Mouse (Mus musculus) heart, embryonic 11.5 days (tissue): ENCODE results near the gene Vkorc1. TPM values are rescaled to one million over a fixed set of nuclear protein-coding genes. Genes with fewer than 3 reads are reported as not detected.

Source experiments
- ATAC-seq: fragments of 200-750 bp; cut with Nextera tagmentation; replicated peaks from 2 replicates; pipeline ENCODE4 v1.8.0; 2017; ENCODE audit warnings: moderate library complexity; ENCODE audit not compliant: insufficient number of reproducible peaks, low FRiP score, low TSS enrichment
- H3K27ac ChIP-seq: fragments of 300-500 bp; sonication (generic); 2 replicates; pipeline ENCODE4 v1.5.1; 2014; ENCODE audit warnings: mild to moderate bottlenecking, low read depth, low read length
- H3K27me3 ChIP-seq: fragments of 300-500 bp; sonication (generic); 2 replicates; pipeline ENCODE4 v1.6.1; 2014; ENCODE audit warnings: mild to moderate bottlenecking, low read length, mixed read lengths; ENCODE audit not compliant: control insufficient read depth, insufficient read depth
- H3K36me3 ChIP-seq: fragments of 300-500 bp; sonication (generic); 2 replicates; pipeline ENCODE4 v1.6.1; 2014; ENCODE audit warnings: mild to moderate bottlenecking, low read length, moderate library complexity, mixed read lengths; ENCODE audit not compliant: control insufficient read depth, insufficient read depth
- H3K4me1 ChIP-seq: fragments of 300-500 bp; sonication (generic); 2 replicates; pipeline ENCODE4 v1.6.1; 2014; ENCODE audit warnings: low read length; ENCODE audit not compliant: control insufficient read depth, insufficient read depth
- H3K4me2 ChIP-seq: fragments of 300-500 bp; sonication (generic); 2 replicates; pipeline ENCODE4 v1.6.1; 2014; ENCODE audit warnings: mild to moderate bottlenecking, moderate library complexity
- H3K4me3 ChIP-seq: fragments of 300-500 bp; sonication (generic); 2 replicates; pipeline ENCODE4 v1.5.1; 2014; ENCODE audit warnings: low read depth, low read length
- H3K9ac ChIP-seq: fragments of 300-500 bp; sonication (generic); 2 replicates; pipeline ENCODE4 v1.6.1; 2014; ENCODE audit warnings: mild to moderate bottlenecking, low read depth, low read length, moderate library complexity
- H3K9me3 ChIP-seq: fragments of 300-500 bp; sonication (generic); replicated peaks from 2 replicates; pipeline ENCODE4 v1.6.1; 2016; ENCODE audit warnings: low read length; ENCODE audit not compliant: control insufficient read depth
- WGBS: fragments of 180-500 bp; shearing (Covaris S2); extraction: QIAGEN DNeasy Blood & Tissue Kit; methylation state at CpG from one replicate; pipeline ENCODE4 v1.1.7; 2014; ENCODE audit not compliant: insufficient replicate concordance; 5-methylcytosine and 5-hydroxymethylcytosine counted together
- polyA plus RNA-seq: library from polyadenylated mRNA; unstranded; fragments of >200 nt; fragmentation: Nextera tagmentation; extraction: Ambion mirVana; gene quantifications from 2 replicates; pipeline ENCODE4 v1.2.1, GENCODE M21; 2014

The Vkorc1 gene
- polyA plus RNA-seq, 1 experiment from 2014 or later: 98.7 TPM

DNA sequence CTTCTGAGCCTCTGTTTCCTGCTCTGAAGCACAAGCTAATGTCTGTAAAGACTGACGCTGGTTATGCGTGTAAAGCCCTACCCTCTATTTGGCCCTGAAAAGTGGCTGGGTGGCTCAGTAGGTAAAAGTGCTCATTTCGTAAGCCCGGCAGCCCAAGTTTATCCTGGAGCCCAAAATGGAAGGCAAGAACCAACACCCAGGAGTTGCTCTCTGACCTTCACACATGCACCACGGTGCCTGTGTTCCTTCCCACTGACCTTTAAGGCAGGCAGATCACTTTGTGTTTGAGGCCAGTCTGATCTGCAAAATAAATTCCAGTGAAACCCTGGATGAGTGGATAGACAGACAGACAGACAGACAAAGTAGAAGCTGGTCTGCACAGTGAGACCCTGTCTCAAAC is 28.3 kb upstream of the Vkorc1 start:
- no peak overlapping the region for H3K4me2 ChIP-seq
- WGBS: 87% methylated on average over 5 of the region's 5 CpGs
- no peaks in the 10 kb centered on the region for H3K4me1 ChIP-seq
- H3K27me3 ChIP-seq: peaks cover 5% of the 10 kb centered on the region
- ATAC-seq: no peak
- H3K9me3 ChIP-seq: no peaks in the 10 kb centered on the region
- no peak overlapping the region for H3K4me3 ChIP-seq
- H3K9ac ChIP-seq: no peak overlapping the region
- H3K36me3 ChIP-seq: no peaks in the 10 kb centered on the region
- H3K27ac ChIP-seq: no peak overlapping the region

DNA sequence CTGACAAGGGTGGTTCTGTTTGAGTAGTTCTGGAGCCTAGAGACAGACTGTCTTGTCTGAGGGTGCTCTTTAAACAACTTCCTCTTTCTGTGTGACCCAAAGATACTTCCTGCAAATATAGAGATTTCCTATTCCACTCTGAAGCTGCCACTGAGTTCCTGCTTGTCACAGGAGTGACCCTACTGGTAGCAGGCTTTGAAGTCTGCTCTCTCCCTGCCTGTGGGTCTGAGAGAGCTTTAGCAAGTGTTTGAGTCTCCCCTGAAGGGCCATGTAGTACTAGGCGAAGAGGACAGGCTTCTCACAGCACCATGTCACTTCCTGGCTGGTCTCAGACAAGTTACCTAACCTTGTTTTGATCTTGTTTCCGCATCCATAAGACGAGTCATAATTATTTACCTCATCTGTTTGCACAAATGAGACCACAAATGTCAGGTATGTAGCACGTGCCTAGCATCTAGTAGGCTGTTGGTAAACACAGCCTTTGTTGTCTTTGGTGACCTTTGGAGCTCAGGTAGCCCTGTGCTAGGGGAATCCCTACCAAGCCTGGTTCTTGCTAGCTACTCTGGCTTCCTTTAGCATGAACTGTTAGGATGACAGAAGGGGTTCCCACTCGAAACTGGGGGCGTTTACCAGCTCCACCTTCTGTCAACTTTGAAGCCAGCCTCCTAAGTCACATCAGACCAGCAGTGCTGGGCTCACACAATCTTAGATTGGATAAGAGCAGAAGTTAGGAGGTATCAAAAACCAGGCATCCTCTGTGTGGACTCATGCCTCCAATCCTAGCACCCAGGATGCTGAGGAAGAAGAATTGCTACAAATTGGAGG is 27.2 kb upstream of the Vkorc1 start:
- Histone ChIP-seq H3K36me3 (no peaks in the 10 kb centered on the region; the same call in 1 of the 2 replicates), H3K4me2 (no peak overlapping the region), H3K27ac (no peak overlapping the region), H3K27me3 (no peaks in the 10 kb centered on the region), H3K4me1 (no peaks in the 10 kb centered on the region), H3K9ac (no peak overlapping the region), H3K9me3 (no peaks in the 10 kb centered on the region), H3K4me3 (no peak overlapping the region)
- ATAC-seq: no peak
- 80% methylated on average over 6 of the region's 6 CpGs for WGBS

DNA sequence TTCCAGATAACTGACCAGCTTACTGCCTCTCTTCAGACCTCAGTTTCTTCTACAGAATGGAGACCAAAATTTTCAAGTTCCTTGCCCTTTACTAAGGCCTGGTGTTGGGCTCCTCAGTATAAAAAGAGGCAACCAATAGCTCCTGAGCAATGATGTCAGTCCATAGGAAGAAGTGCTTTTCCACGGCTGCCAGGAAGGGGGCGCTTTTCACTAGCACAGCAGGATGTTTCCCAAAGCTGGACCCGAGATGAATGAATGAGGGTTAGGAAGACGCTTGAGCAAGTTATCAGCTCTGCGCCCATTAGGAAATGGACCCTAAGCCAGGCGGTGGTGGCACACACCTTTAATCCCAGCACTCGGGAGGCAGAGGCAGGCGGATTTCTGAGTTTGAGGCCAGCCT is 26.1 kb upstream of the Vkorc1 start:
- 62% methylated on average over 8 of the region's 8 CpGs for WGBS
- Histone ChIP-seq H3K4me3 (no peak overlapping the region), H3K36me3 (peaks cover 5% of the 10 kb centered on the region; the same call in 1 of the 2 replicates)

DNA sequence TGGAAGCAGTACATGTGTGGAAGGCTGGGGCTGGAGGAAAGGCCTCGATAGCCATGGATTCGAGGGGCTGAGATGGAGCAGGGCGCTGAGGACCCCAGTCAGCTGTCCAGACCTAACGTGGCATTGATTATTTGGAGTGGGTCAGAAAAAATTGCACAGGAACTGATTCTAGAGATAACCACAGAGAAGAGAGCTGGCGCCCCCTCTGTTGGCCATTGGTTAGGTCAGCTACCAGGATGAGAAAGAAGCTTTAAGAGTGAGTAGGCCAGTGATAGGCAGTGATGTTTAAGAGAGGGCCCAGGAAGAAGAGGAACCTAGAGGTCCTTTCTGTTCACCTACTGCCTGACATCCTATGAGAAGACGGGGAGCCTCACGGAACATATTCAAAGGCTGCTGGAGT is 23.9 kb upstream of the Vkorc1 start:
- Histone ChIP-seq H3K4me3 (no peak overlapping the region), H3K27ac (no peak overlapping the region), H3K9me3 (no peaks in the 10 kb centered on the region), H3K4me1 (no peaks in the 10 kb centered on the region), H3K36me3 (peaks cover 5% of the 10 kb centered on the region; the same call in 1 of the 2 replicates), H3K9ac (no peak overlapping the region), H3K27me3 (no peaks in the 10 kb centered on the region), H3K4me2 (no peak overlapping the region)
- WGBS: 76% methylated on average over 7 of the region's 7 CpGs
- ATAC-seq: no peak

More for the DNA sequence above, 26.1 kb upstream of the Vkorc1 start:
- Histone ChIP-seq H3K9me3 (no peaks in the 10 kb centered on the region), H3K4me2 (no peak overlapping the region), H3K4me1 (no peaks in the 10 kb centered on the region), H3K27me3 (no peaks in the 10 kb centered on the region), H3K27ac (no peak overlapping the region), H3K9ac (no peak overlapping the region)
- no peak for ATAC-seq

DNA sequence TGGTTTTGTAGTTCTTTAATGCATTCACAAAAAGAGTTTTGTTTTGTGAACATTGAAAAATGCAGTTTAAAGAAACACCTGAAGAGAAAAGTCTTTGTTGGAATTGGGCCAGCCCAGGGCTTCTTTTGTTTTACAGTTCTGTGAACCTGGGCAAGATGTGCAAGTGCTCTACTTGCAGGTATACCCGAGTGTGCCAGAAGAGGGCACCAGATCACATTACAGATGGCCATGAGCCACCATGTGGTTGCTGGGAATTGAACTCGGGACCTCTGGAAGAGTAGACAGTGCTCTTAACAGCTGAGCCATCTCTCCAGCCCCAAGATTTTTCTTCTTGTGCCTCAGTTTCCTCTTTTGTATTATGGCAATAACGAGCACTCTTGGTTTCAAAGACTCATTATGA is 22.8 kb upstream of the Vkorc1 start:
- Histone ChIP-seq H3K9ac (no peak overlapping the region), H3K4me1 (no peaks in the 10 kb centered on the region), H3K27ac (no peak overlapping the region), H3K27me3 (no peaks in the 10 kb centered on the region), H3K9me3 (no peaks in the 10 kb centered on the region), H3K4me2 (no peak overlapping the region), H3K36me3 (peaks cover 5% of the 10 kb centered on the region; the same call in 1 of the 2 replicates), H3K4me3 (no peak overlapping the region)
- ATAC-seq: no peak
- 58% methylated on average over 3 of the region's 3 CpGs for WGBS

DNA sequence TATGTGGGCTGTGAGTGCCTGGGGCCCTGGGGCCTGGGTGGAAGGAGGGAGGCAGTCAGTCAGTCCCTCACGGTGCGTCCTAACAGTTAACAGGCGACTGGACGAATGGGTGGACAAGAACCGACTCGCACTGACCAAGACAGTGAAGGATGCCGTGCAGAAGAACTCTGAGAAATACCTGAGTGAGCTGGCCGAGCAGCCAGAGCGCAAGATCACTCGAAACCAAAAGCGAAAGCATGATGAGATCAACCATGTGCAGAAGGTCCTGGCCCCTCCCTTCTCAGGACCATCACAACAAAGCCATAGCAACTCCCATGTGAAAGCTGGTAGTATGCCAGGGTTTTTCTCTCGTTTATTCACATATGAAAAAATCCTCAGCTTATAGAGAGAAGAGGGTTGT is 19.9 kb upstream of the Vkorc1 start:
- Histone ChIP-seq H3K4me3 (no peak overlapping the region), H3K4me2 (no peak overlapping the region), H3K9me3 (no peaks in the 10 kb centered on the region), H3K27ac (no peak overlapping the region), H3K4me1 (no peaks in the 10 kb centered on the region), H3K9ac (no peak overlapping the region), H3K36me3 (peaks cover 5% of the 10 kb centered on the region; the same call in 1 of the 2 replicates), H3K27me3 (no peaks in the 10 kb centered on the region)
- no peak for ATAC-seq
- 89% methylated on average over 12 of the region's 12 CpGs for WGBS

DNA sequence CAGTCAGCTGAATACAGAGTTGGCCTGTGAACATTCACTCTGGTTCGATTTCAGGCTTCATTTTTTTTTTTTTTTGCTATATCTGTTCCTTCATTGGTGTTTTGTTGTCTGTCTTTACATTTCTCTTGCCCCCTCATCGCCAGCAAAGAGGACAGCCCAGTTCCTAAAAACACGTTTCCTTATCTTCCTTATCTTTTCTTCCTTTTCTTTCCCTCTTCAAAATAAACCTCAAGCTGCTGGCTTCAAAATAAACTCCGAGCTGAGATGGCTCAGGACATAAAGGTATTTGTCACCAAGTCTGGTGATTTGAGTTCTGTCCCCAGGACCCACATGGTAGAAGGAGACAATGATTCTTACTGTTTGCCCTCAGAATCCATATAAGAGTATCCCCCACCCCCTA is 17.5 kb upstream of the Vkorc1 start:
- H3K9me3 ChIP-seq: no peaks in the 10 kb centered on the region
- peak overlapping the region; percentile 81 for H3K4me2 ChIP-seq
- no peaks in the 10 kb centered on the region for H3K4me1 ChIP-seq
- H3K36me3 ChIP-seq: peaks cover 23% of the 10 kb centered on the region
- ATAC-seq: no peak
- H3K27ac ChIP-seq: 0 out of 2 replicates have a peak overlapping the region, but pooled peaks have one; percentile 73
- peak overlapping the region; percentile 99 for H3K4me3 ChIP-seq
- H3K9ac ChIP-seq: peak overlapping the region; percentile 86
- 10% methylated on average over 4 of the region's 4 CpGs for WGBS
- H3K27me3 ChIP-seq: no peaks in the 10 kb centered on the region

DNA sequence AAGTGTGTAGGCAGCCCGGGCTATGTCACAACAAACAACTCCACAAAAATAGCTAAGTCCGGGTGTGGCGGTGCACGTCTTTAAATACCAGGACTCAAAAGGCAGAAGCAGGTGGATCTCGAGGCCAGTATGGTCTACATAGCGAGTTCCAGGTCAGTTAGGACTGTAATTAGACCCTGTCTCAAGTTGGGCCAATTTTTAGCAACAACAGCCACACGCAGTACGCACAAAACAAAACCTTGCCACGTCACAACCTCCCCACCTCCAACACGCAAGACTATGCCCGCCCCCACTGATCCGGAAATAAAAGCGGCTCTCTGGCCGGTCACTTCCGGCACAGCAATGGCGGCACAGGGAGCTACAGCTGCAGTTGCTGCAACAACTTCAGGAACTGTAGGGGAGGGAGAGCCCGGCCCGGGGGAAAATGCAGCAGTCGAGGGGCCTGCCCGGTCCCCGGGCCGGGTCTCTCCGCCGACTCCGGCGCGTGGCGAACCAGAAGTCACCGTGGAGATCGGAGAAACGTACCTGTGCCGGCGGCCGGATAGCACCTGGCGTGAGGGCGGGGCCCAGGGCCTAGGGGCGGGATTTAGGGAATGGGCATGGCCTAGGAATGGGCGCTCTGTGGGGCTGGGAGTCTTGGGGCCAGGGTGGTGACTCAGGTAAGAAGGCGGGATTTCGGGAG is 16.9 kb upstream of the Vkorc1 start, which contains the start of gene Kat8:
Kat8 (plus strand) TSS at position 327 of the 682 bp plus-strand sequence.
- H3K36me3 ChIP-seq: peaks cover 28% of the 10 kb centered on the region
- H3K9me3 ChIP-seq: no peaks in the 10 kb centered on the region
- H3K9ac ChIP-seq: peak within 1 kb of the TSS; percentile 86
- H3K27ac ChIP-seq: peak within 1 kb of the TSS; percentile 73
- H3K4me1 ChIP-seq: no peaks in the 10 kb centered on the region
- under 1% methylated on average over 40 of the region's 40 CpGs for WGBS
- H3K27me3 ChIP-seq: no peaks in the 10 kb centered on the region
- peak within 1 kb of the TSS; percentile 81 for H3K4me2 ChIP-seq
- peak; percentile 91 for ATAC-seq
- peak within 1 kb of the TSS; percentile 99 for H3K4me3 ChIP-seq
